ENCODE assay signal across 14 mouse cellular contexts in the genomic region with DNA sequence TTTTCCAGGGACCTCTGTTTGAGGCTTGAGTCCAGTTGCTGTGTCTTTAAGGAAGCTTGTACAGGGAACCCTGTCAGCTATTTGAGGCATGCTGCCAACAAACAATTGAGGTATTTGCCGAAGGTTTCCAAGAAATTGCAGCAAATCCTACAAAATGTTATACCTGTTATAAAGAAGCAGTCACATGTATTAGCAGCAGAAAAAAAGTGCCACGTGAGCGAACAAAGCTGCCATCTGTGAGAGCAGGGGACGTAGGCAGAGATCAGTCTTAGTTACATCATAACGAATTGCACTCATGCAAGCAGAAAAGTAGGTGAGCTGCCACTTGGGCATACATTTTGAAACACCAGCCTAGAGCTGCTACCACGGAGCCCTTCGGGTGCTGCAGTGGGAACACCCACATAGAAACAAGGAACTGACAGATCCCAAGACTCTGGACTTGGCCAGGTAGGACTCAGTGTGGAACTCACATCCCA. TPM values are rescaled to one million over a fixed set of nuclear protein-coding genes. Genes with fewer than 3 reads are reported as not detected.
DNase-seq lines count a peak whose midpoint lies in the region; ATAC-seq and TF ChIP-seq lines count a peak whose summit lies in the region.
"Had no signal": no experiment of that assay in that cellular context is flagged by ENCODE, and none has a peak within 500 bp of the region (broad histone marks: within the 10 kb centered on the region; RNA-seq: fewer than 3 reads in every experiment).

No protein-coding gene starts in this region.

- no peaks in the 10 kb centered on the region for H3K36me3 ChIP-seq in kidney, embryonic 16.5 days (ENCODE audit: insufficient read depth, low read length)
- H3K36me3 ChIP-seq in MEL (ENCODE audit: control insufficient read depth in 1 of 2, insufficient read depth in 2 of 2, low read length in 2 of 2) = peaks cover 0 to 7% of the 10 kb centered on the region in 2 experiments; a peak in 2 of 4 replicates
- no peaks in the 10 kb centered on the region for H3K36me3 ChIP-seq in lung, embryonic 16.5 days (ENCODE audit: control insufficient read depth, insufficient read depth, low read length)
- H3K36me3 ChIP-seq in midbrain, embryonic 14.5 days (ENCODE audit: control insufficient read depth, insufficient read depth, low read length) = no peaks in the 10 kb centered on the region
- H3K36me3 ChIP-seq: heart, embryonic 15.5 days; midbrain, embryonic 13.5 days had no signal

- H3K27ac ChIP-seq in kidney, embryonic 16.5 days (ENCODE audit: low read length) = no peak overlapping the region
- no peak overlapping the region for H3K27ac ChIP-seq in MEL (ENCODE audit: control insufficient read depth, low read depth, low read length)
- peak overlapping the region; percentile 48 for H3K27ac ChIP-seq in lung, embryonic 16.5 days (ENCODE audit: low read length)
- no peak overlapping the region for H3K27ac ChIP-seq in midbrain, embryonic 14.5 days (replicated peaks; ENCODE audit: low read depth, low read length)
- H3K27ac ChIP-seq: heart, embryonic 15.5 days; midbrain, embryonic 13.5 days had no signal

- TF ChIP-seq EP300 in MEL (IDR thresholded peaks at IDR 0.05; ENCODE audit: low read depth in 1 of 2, low read length in 2 of 2) = no peak

- ATAC-seq in kidney, embryonic 16.5 days (ENCODE audit: low FRiP score, low TSS enrichment) = no peak
- peak; percentile 13; the same call in 1 of the 2 replicates for ATAC-seq in granulocyte monocyte progenitor cell, adult 5-6 weeks (replicated peaks; ENCODE audit: poor library complexity, severe bottlenecking)
- no peak for ATAC-seq in lung, embryonic 16.5 days (ENCODE audit: low read depth)
- ATAC-seq in midbrain, embryonic 14.5 days (ENCODE audit: low FRiP score, low TSS enrichment) = no peak
- no peak for ATAC-seq in CD4-positive, CD25-positive, alpha-beta regulatory T cell, adult 4 months
- ATAC-seq: hindbrain, embryonic 16.5 days; midbrain, embryonic 13.5 days had no signal

- no peak for TF ChIP-seq POLR2A in MEL (IDR thresholded peaks at IDR 0.05; ENCODE audit: control insufficient read depth in 1 of 2, insufficient read depth in 1 of 2, low read depth in 1 of 2, low read length in 2 of 2, poor library complexity in 1 of 2)

- peaks cover 13% of the 10 kb centered on the region; the same call in 1 of the 2 replicates for H3K4me1 ChIP-seq in kidney, embryonic 16.5 days (ENCODE audit: insufficient read depth, low read length)
- H3K4me1 ChIP-seq in MEL (ENCODE audit: control insufficient read depth in 1 of 2, insufficient read depth in 2 of 2, low read length in 2 of 2) = peaks cover 2 to 14% of the 10 kb centered on the region in 2 experiments
- peaks cover 29% of the 10 kb centered on the region for H3K4me1 ChIP-seq in lung, embryonic 16.5 days (replicated peaks; ENCODE audit: control insufficient read depth, insufficient read depth, low read length)
- peaks cover 11% of the 10 kb centered on the region; the same call in 1 of the 2 replicates for H3K4me1 ChIP-seq in midbrain, embryonic 14.5 days (ENCODE audit: control insufficient read depth, insufficient read depth, low read length)

- no peak overlapping the region for H3K4me2 ChIP-seq in kidney, embryonic 16.5 days (replicated peaks; ENCODE audit: low read depth, low read length)
- H3K4me2 ChIP-seq in lung, embryonic 16.5 days (ENCODE audit: low read depth, low read length) = peak overlapping the region; percentile 29
- no peak overlapping the region for H3K4me2 ChIP-seq in midbrain, embryonic 14.5 days (ENCODE audit: low read length)
- H3K4me2 ChIP-seq: heart, embryonic 15.5 days; midbrain, embryonic 13.5 days had no signal

- no peaks in the 10 kb centered on the region for H3K9me3 ChIP-seq in kidney, embryonic 16.5 days (ENCODE audit: low read length)
- no peaks in the 10 kb centered on the region for H3K9me3 ChIP-seq in MEL (replicated peaks; ENCODE audit: insufficient read depth, low read length)
- H3K9me3 ChIP-seq in lung, embryonic 16.5 days (ENCODE audit: control insufficient read depth, low read length) = no peaks in the 10 kb centered on the region
- no peaks in the 10 kb centered on the region for H3K9me3 ChIP-seq in midbrain, embryonic 14.5 days (ENCODE audit: control insufficient read depth, low read length)
- H3K9me3 ChIP-seq: heart, embryonic 15.5 days; midbrain, embryonic 13.5 days had no signal

- H3K27me3 ChIP-seq in kidney, embryonic 16.5 days (ENCODE audit: insufficient read depth, low read length) = no peaks in the 10 kb centered on the region
- H3K27me3 ChIP-seq in MEL (ENCODE audit: control insufficient read depth in 1 of 2, insufficient read depth in 2 of 2, low read length in 2 of 2) = no peaks in the 10 kb centered on the region
- no peaks in the 10 kb centered on the region for H3K27me3 ChIP-seq in lung, embryonic 16.5 days (ENCODE audit: control insufficient read depth, insufficient read depth, low read depth, low read length)
- peaks cover 6% of the 10 kb centered on the region; the same call in 1 of the 2 replicates for H3K27me3 ChIP-seq in midbrain, embryonic 14.5 days (ENCODE audit: control insufficient read depth, insufficient read depth, low read length)
- H3K27me3 ChIP-seq: heart, embryonic 15.5 days had no signal

- TF ChIP-seq RAD21 in MEL (IDR thresholded peaks at IDR 0.05; ENCODE audit: low read depth, low read length) = no peak

- peaks cover 12% of the 10 kb centered on the region for H3K79me2 ChIP-seq in MEL (ENCODE audit: control insufficient read depth, insufficient read depth, low read length, poor library complexity)

- 60% methylated on average over 7 of the region's 7 CpGs for WGBS in kidney, embryonic 16.5 days
- WGBS in lung, embryonic 16.5 days = 41% methylated on average over 7 of the region's 7 CpGs
- WGBS in midbrain, embryonic 14.5 days = 77% methylated on average over 7 of the region's 7 CpGs

- DNase-seq in kidney, adult 11 months = peak; percentile 20
- peak; percentile 46 for DNase-seq in MEL (ENCODE audit: low read depth, low spot score)
- DNase-seq in midbrain, embryonic 14.5 days = no peak
- DNase-seq in cerebellum, adult 9-11 months = no peak
- DNase-seq: adrenal gland, postnatal 25 days; B cell, adult 2 months; cerebellum, adult 11 months had no signal

- H3K4me3 ChIP-seq in kidney, embryonic 16.5 days (ENCODE audit: low read length) = no peak overlapping the region
- H3K4me3 ChIP-seq in MEL (ENCODE audit: control insufficient read depth in 1 of 2, insufficient read depth in 1 of 2, low read depth in 2 of 2, low read length in 2 of 2) = no peak overlapping the region
- no peak overlapping the region for H3K4me3 ChIP-seq in lung, embryonic 16.5 days (ENCODE audit: low read length)
- H3K4me3 ChIP-seq in midbrain, embryonic 14.5 days (replicated peaks; ENCODE audit: low read depth, low read length) = no peak overlapping the region
- H3K4me3 ChIP-seq: heart, embryonic 15.5 days; midbrain, embryonic 13.5 days had no signal

- TF ChIP-seq CTCF in MEL (IDR thresholded peaks at IDR 0.05 in 2 of 3, conservative IDR thresholded peaks at IDR 0.05 in 1 of 3; ENCODE audit: control insufficient read depth in 1 of 3, insufficient read depth in 1 of 3, low read depth in 2 of 3, low read length in 3 of 3, poor library complexity in 1 of 3, severe bottlenecking in 1 of 3) = no peak

- H3K9ac ChIP-seq in kidney, embryonic 16.5 days (replicated peaks; ENCODE audit: low read length) = no peak overlapping the region
- H3K9ac ChIP-seq in MEL (ENCODE audit: control insufficient read depth, low read depth, low read length, poor library complexity, severe bottlenecking) = no peak overlapping the region
- peak overlapping the region; percentile 29; the same call in 1 of the 2 replicates for H3K9ac ChIP-seq in lung, embryonic 16.5 days (ENCODE audit: low read length)
- no peak overlapping the region for H3K9ac ChIP-seq in midbrain, embryonic 14.5 days (replicated peaks; ENCODE audit: low read length)
- H3K9ac ChIP-seq: heart, embryonic 15.5 days; midbrain, embryonic 13.5 days had no signal

RNA-seq across cellular contexts. Expression of a gene that starts 2.7 kb away (rescaled TPM):
- polyA plus RNA-seq in kidney, embryonic 16.5 days (2015; fragmentation: Nextera tagmentation; extraction: Ambion mirVana) = 13.4 and 13.9 TPM in 2 replicates
- 10.2 and 10.3 TPM in 2 replicates for total RNA-seq in MEL (2012; rRNA removed)
- polyA plus RNA-seq in MEL (2012; ENCODE audit: insufficient read depth in 1 of 2, insufficient read length in 2 of 2, low read depth in 1 of 2, low replicate concordance in 2 of 2, missing spikeins in 1 of 2) = 1 to 10 TPM in 1 of 2 experiments, not detected in 1; 8.5 TPM
- total RNA-seq in granulocyte monocyte progenitor cell, adult 5-6 weeks (2014; fragmentation: Nextera tagmentation) = 41.8 and 47.6 TPM in 2 replicates
- total RNA-seq in granulocyte monocyte progenitor cell, adult 5-6 weeks (2017) = 69.2 and 79.4 TPM in 2 replicates
- 17.1 and 17.7 TPM in 2 replicates for polyA plus RNA-seq in lung, embryonic 16.5 days (2015; fragmentation: Nextera tagmentation; extraction: Ambion mirVana)
- polyA plus RNA-seq in midbrain, embryonic 14.5 days (2014; fragmentation: Nextera tagmentation; extraction: Ambion mirVana) = 14.0 and 16.0 TPM in 2 replicates
- polyA plus RNA-seq in CD4-positive, CD25-positive, alpha-beta regulatory T cell, adult 4 months (2017; shearing (Covaris generic)) = 10 to 100 TPM in 1 of 2 experiments, 1 to 10 TPM in 1; 7.4 to 10.6 TPM

RNA-seq across cellular contexts. Expression of a gene that starts 27.2 kb away (rescaled TPM):
- 111 and 125 TPM in 2 replicates for polyA plus RNA-seq in kidney, embryonic 16.5 days (2015; fragmentation: Nextera tagmentation; extraction: Ambion mirVana)
- total RNA-seq in MEL (2012; rRNA removed) = 91.8 and 103 TPM in 2 replicates
- 10 to 100 TPM in 1 of 2 experiments, not detected in 1; 79.9 TPM for polyA plus RNA-seq in MEL (2012; ENCODE audit: insufficient read depth in 1 of 2, insufficient read length in 2 of 2, low read depth in 1 of 2, low replicate concordance in 2 of 2, missing spikeins in 1 of 2)
- 113 and 129 TPM in 2 replicates for total RNA-seq in granulocyte monocyte progenitor cell, adult 5-6 weeks (2014; fragmentation: Nextera tagmentation)
- 155 and 185 TPM in 2 replicates for total RNA-seq in granulocyte monocyte progenitor cell, adult 5-6 weeks (2017)
- polyA plus RNA-seq in lung, embryonic 16.5 days (2015; fragmentation: Nextera tagmentation; extraction: Ambion mirVana) = 122 and 123 TPM in 2 replicates
- polyA plus RNA-seq in midbrain, embryonic 14.5 days (2014; fragmentation: Nextera tagmentation; extraction: Ambion mirVana) = 78.3 and 79.9 TPM in 2 replicates
- polyA plus RNA-seq in CD4-positive, CD25-positive, alpha-beta regulatory T cell, adult 4 months (2017; shearing (Covaris generic)) = 100 to 1,000 TPM; 176 to 177 TPM

RNA-seq across cellular contexts. Expression of a gene that starts 47.8 kb away (rescaled TPM):
- 159 and 167 TPM in 2 replicates for polyA plus RNA-seq in kidney, embryonic 16.5 days (2015; fragmentation: Nextera tagmentation; extraction: Ambion mirVana)
- 188 and 227 TPM in 2 replicates for total RNA-seq in MEL (2012; rRNA removed)
- 100 to 1,000 TPM; 260 to 318 TPM for polyA plus RNA-seq in MEL (2012; ENCODE audit: insufficient read depth in 1 of 2, insufficient read length in 2 of 2, low read depth in 1 of 2, low replicate concordance in 2 of 2, missing spikeins in 1 of 2)
- total RNA-seq in granulocyte monocyte progenitor cell, adult 5-6 weeks (2014; fragmentation: Nextera tagmentation) = 137 and 142 TPM in 2 replicates
- total RNA-seq in granulocyte monocyte progenitor cell, adult 5-6 weeks (2017) = 132 and 144 TPM in 2 replicates
- polyA plus RNA-seq in lung, embryonic 16.5 days (2015; fragmentation: Nextera tagmentation; extraction: Ambion mirVana) = 153 and 155 TPM in 2 replicates
- 144 and 154 TPM in 2 replicates for polyA plus RNA-seq in midbrain, embryonic 14.5 days (2014; fragmentation: Nextera tagmentation; extraction: Ambion mirVana)
- polyA plus RNA-seq in CD4-positive, CD25-positive, alpha-beta regulatory T cell, adult 4 months (2017; shearing (Covaris generic)) = 100 to 1,000 TPM; 120 to 121 TPM

Comparison
In these comparisons a context has a peak if more than half of its experiments do, and no peak if none do; other contexts are left out.
1. DNase-seq: peak in kidney, adult 11 months (single experiment) and MEL (single experiment); none in midbrain, embryonic 14.5 days (single experiment) and cerebellum, adult 9-11 months (single experiment).